Mouse (Mus musculus): ENCODE data around the gene Slc12a6. TPM values are rescaled to one million over a fixed set of nuclear protein-coding genes. Genes with fewer than 3 reads are reported as not detected.

Slc12a6 gene
- polyA plus RNA-seq, 1 experiment from 2014 or later, result 9.5 TPM

DNA sequence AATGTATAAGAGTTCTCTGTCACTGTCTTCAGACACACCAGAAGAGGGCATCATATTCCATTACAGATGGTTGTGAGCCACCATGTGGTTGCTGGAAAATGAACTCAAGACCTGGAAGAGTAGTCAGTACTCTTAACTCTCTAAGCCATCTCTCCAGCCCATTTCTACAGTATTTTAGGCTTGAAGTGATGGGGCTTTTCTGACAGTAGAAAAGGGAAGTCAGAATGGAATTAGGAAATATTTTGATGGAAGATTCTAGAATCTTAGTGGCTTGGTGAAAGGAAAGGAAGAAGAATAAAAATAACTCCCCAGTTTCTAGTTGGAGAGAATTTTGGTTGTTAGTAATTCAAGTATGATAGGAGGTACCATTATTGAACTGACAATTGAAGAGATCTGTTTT lies 128.3 kb downstream of the Slc12a6 start:
- Histone ChIP-seq H3K36me3 (no peaks in the 10 kb centered on the region), H3K4me2 (no peak overlapping the region), H3K27me3 (replicated peaks) (no peaks in the 10 kb centered on the region)

GRCm38 (mm10) chr2:112396649-112397048 lies 131.0 kb downstream of the Slc12a6 start:
- no peak overlapping the region for H3K4me2 ChIP-seq
- H3K4me1 ChIP-seq, result peaks cover 22% of the 10 kb centered on the region
- 31% methylated on average over 1 of the region's 1 CpGs for WGBS
- no peaks in the 10 kb centered on the region for H3K36me3 ChIP-seq
- H3K4me3 ChIP-seq, result no peak overlapping the region
- H3K9me3 ChIP-seq, result no peaks in the 10 kb centered on the region
- ATAC-seq (ENCODE audit: extremely low read depth, insufficient number of reproducible peaks, low FRiP score, low TSS enrichment), result no peak
- no peaks in the 10 kb centered on the region for H3K27me3 ChIP-seq (replicated peaks)
- no peak overlapping the region for H3K9ac ChIP-seq
- no peak overlapping the region for H3K27ac ChIP-seq (replicated peaks)

More for the DNA sequence above, 128.3 kb downstream of the Slc12a6 start:
- Histone ChIP-seq H3K9me3 (no peaks in the 10 kb centered on the region), H3K9ac (no peak overlapping the region), H3K4me1 (peaks cover 43% of the 10 kb centered on the region), H3K27ac (replicated peaks) (no peak overlapping the region), H3K4me3 (no peak overlapping the region)
- ATAC-seq (ENCODE audit: extremely low read depth, insufficient number of reproducible peaks, low FRiP score, low TSS enrichment), result no peak

DNA sequence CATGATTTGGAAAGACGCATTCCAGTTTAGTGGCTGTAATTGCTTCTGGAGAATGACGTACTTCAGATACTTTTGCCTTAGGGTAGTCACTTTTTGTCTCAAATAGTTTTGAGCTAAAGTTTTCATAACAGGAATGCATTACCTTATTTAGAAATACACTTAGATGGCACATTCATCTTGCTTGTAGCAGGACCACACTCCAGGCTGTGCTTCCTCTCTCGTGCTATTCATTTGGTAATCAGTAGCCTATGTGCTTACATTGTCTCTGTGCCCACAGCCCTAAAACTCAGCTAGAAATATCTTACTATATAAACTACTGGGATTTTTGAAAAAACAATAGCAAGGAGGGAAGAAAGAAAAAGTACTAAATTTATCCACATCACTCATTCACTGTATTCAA lies 141.4 kb downstream of the Slc12a6 start:
- ATAC-seq (ENCODE audit: extremely low read depth, insufficient number of reproducible peaks, low FRiP score, low TSS enrichment), result no peak
- Histone ChIP-seq H3K9ac (no peak overlapping the region), H3K36me3 (peaks cover 46% of the 10 kb centered on the region), H3K27ac (replicated peaks) (no peak overlapping the region), H3K4me3 (no peak overlapping the region), H3K27me3 (replicated peaks) (no peaks in the 10 kb centered on the region), H3K4me1 (no peaks in the 10 kb centered on the region), H3K9me3 (no peaks in the 10 kb centered on the region), H3K4me2 (no peak overlapping the region)
- 80% methylated on average over 3 of the region's 3 CpGs for WGBS

Other genes with a start within 250 kb of the Slc12a6 start
- gene Olfr1311, start 241.4 kb upstream of the Slc12a6 start, polyA plus RNA-seq (2015; fragmentation: Nextera tagmentation; extraction: Ambion mirVana), result not detected in 2 replicates
- not detected in 2 replicates for gene Olfr1312, start 215.6 kb upstream of the Slc12a6 start, polyA plus RNA-seq (2015; fragmentation: Nextera tagmentation; extraction: Ambion mirVana)
- gene Olfr1313, start 188.0 kb upstream of the Slc12a6 start, polyA plus RNA-seq (2015; fragmentation: Nextera tagmentation; extraction: Ambion mirVana), result not detected in 2 replicates
- gene Olfr1314, start 169.0 kb upstream of the Slc12a6 start, polyA plus RNA-seq (2015; fragmentation: Nextera tagmentation; extraction: Ambion mirVana), result not detected in 2 replicates
- not detected in 2 replicates for gene Olfr1315-ps1, start 150.4 kb upstream of the Slc12a6 start, polyA plus RNA-seq (2015; fragmentation: Nextera tagmentation; extraction: Ambion mirVana)
- gene Olfr1316, start 130.8 kb upstream of the Slc12a6 start, polyA plus RNA-seq (2015; fragmentation: Nextera tagmentation; extraction: Ambion mirVana), result not detected in 2 replicates
- not detected in 2 replicates for gene Olfr1317, start 125.5 kb upstream of the Slc12a6 start, polyA plus RNA-seq (2015; fragmentation: Nextera tagmentation; extraction: Ambion mirVana)
- not detected in 2 replicates for gene Olfr1318, start 111.6 kb upstream of the Slc12a6 start, polyA plus RNA-seq (2015; fragmentation: Nextera tagmentation; extraction: Ambion mirVana)
- 13.6 and 14.5 TPM in 2 replicates for gene Lpcat4, start 26.4 kb upstream of the Slc12a6 start, polyA plus RNA-seq (2015; fragmentation: Nextera tagmentation; extraction: Ambion mirVana)
- 0.04 and 0.05 TPM in 2 replicates for gene Nutm1, start 6.5 kb upstream of the Slc12a6 start, polyA plus RNA-seq (2015; fragmentation: Nextera tagmentation; extraction: Ambion mirVana)
- gene Nop10, start 3.9 kb upstream of the Slc12a6 start, polyA plus RNA-seq (2015; fragmentation: Nextera tagmentation; extraction: Ambion mirVana), result 155 and 186 TPM in 2 replicates
- not detected in 2 replicates for gene Gm21985, start 489 bp downstream of the Slc12a6 start, polyA plus RNA-seq (2015; fragmentation: Nextera tagmentation; extraction: Ambion mirVana)
- 96.8 and 109 TPM in 2 replicates for gene Emc4, start 102.2 kb downstream of the Slc12a6 start, polyA plus RNA-seq (2015; fragmentation: Nextera tagmentation; extraction: Ambion mirVana)
- gene Katnbl1, start 113.4 kb downstream of the Slc12a6 start, polyA plus RNA-seq (2015; fragmentation: Nextera tagmentation; extraction: Ambion mirVana), result 22.0 and 22.3 TPM in 2 replicates
- 17.5 and 19.3 TPM in 2 replicates for gene Emc7, start 189.2 kb downstream of the Slc12a6 start, polyA plus RNA-seq (2015; fragmentation: Nextera tagmentation; extraction: Ambion mirVana)
- not detected in 2 replicates for gene Chrm5, start 214.9 kb downstream of the Slc12a6 start, polyA plus RNA-seq (2015; fragmentation: Nextera tagmentation; extraction: Ambion mirVana)
- gene Aven, start 227.1 kb downstream of the Slc12a6 start, polyA plus RNA-seq (2015; fragmentation: Nextera tagmentation; extraction: Ambion mirVana), result 6.2 and 6.9 TPM in 2 replicates

Data from heart, embryonic 13.5 days (tissue).